Mouse (Mus musculus) CD4-positive, CD25-positive, alpha-beta regulatory T cell, adult 2 months (primary cell): ENCODE measurements around the gene Wtip.
"Not testable (repeated sequence)": the region's sequence is repeated elsewhere in the genome, so short reads cannot be mapped to it uniquely, and the experiment has no call there.

Source experiments
- DNase-seq: peaks from one replicate; pipeline ENCODE4 v3.0.0-alpha.2; 2012; ENCODE audit warnings: low read depth, low spot score

The Wtip gene

GRCm38 (mm10) chr7:34120636-34121035 is 12.4 kb downstream of the Wtip start:
- not testable (repeated sequence) for DNase-seq

DNA sequence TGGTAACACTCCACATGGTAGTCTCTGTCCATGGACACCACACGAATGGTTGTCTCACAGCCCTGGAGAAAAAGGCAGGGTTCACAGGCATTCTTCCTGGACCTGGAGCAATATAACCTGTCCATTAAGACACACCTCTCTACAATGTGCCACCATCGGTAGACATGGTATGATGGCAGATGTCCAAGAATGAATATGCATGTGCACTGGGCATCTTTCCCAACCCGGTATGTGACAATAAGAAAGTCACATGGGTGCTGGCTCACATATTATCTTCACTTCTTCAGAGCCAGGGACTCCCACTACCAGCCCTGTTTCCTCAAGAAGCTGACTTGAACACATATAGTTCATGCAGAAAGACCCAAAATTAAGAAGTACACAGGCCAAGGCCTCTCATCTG is 16.5 kb downstream of the Wtip start:
- DNase-seq: no peak

DNA sequence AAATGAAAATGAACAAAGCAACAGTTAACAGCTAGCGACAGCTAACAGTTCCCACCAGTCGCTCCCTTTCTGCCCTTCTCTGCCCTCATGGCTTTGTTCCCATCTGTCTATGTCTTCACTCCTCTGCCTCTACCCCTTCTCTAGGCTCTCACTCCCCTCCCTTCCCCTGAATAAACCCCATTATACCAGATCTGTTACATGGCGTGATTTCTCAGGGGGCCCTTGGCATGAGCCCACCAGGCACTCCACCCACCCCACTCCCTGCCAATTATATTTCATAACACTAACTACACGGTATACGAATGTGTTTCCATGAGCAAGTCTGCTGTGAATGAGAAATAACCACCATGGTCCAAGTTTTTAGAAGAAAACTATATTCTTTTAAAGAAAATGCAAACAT is 23.9 kb downstream of the Wtip start:
- DNase-seq: no peak

- no peak for DNase-seq
Observed at GRCm38 (mm10) chr7:34101276-34101675, 31.8 kb downstream of the Wtip start.

DNA sequence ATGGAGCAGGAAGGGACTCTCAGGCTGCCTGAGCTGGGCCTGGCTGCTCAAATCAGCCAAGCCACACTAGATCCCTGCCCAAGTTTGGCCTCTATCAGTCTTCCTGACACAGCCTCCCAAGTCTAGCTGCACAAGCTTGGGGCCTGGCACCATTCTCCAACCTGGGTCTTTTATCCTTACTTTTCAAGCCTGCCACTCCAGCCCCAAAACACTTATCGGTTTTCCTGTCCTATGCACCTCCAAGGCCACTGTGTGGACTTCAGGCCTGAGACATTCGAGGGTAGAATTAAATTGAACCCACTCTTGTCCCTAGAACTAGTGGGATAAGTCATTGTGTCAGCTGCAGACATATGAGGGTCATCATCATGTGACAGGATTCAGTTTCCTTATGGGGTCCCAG is 33.1 kb downstream of the Wtip start:
- no peak for DNase-seq

GRCm38 (mm10) chr7:34094911-34095481 is 38.1 kb downstream of the Wtip start, which contains the start of gene Scgb1b30:
TSS of gene Scgb1b30 (plus strand) at chr7:34095431.
- no peak for DNase-seq

- not testable (repeated sequence) for DNase-seq
Observed at GRCm38 (mm10) chr7:34068132-34068531, 64.9 kb downstream of the Wtip start.
